Mouse (Mus musculus): ENCODE measurements around the gene Gpr68. TPM values are rescaled to one million over a fixed set of nuclear protein-coding genes. Genes with fewer than 3 reads are reported as not detected.

The Gpr68 gene
- 3.0 and 6.0 TPM in 2 replicates for polyA plus RNA-seq (2012; rRNA removed)

DNA sequence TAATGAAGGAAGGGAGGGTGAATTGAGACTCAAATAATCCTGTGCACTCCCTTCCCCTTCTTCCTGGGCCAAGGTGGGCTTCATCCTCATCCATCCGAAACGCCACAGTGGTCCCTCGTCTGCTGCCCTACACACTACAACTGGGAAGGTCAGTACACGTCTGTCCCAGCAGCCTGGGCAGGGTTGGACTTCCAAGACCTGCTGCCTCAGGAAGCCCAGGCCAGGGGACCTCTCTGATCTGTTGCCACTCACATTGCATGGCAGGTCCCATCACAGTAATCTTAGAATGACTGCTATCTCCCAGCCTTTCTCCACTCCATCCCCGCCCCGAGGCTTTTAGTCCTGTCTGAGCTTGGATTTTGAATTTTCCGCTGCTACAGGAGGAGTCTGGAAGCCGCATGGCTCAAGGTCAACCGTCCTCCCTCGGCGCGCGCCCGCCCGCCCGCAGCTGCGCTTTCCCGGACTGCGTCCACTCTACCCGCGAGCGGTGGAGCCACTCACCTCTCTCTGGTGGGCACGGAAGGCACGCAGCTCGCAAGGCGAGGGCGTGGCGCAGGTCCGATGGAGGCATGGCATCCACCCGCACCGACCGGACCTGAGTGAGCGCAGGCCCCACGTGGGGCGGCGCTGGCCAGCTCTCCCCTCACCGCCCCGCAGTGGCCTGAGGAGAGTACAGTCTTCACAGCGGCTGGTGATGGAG lies at the start of gene Gpr68:
Gene Gpr68 (minus strand): TSS at position 601 of the 700 bp plus-strand sequence.
- peaks cover 7% of the 10 kb centered on the region for H3K36me3 ChIP-seq (ENCODE audit: control insufficient read depth, insufficient read depth, low read length)
- H3K4me3 ChIP-seq (ENCODE audit: low read depth, low read length), result peak within 1 kb of the TSS; percentile 60
- TF ChIP-seq POLR2A (IDR thresholded peaks at IDR 0.05; ENCODE audit: low read depth, low read length) (no peak), CTCF (IDR thresholded peaks at IDR 0.05; ENCODE audit: extremely low read depth, insufficient read length, insufficient replicate concordance, low read depth, low read length) (no peak)
- no peak within 1 kb of the TSS for H3K27ac ChIP-seq (ENCODE audit: insufficient read depth, low read depth, low read length)
- H3K27me3 ChIP-seq (ENCODE audit: control insufficient read depth, insufficient read depth, low read length), result peaks cover 7% of the 10 kb centered on the region
- WGBS, result 6% methylated on average over 39 of the region's 39 CpGs
- peaks cover 20% of the 10 kb centered on the region for H3K4me1 ChIP-seq (ENCODE audit: control insufficient read depth, insufficient read depth, insufficient read length, low read length)

DNA sequence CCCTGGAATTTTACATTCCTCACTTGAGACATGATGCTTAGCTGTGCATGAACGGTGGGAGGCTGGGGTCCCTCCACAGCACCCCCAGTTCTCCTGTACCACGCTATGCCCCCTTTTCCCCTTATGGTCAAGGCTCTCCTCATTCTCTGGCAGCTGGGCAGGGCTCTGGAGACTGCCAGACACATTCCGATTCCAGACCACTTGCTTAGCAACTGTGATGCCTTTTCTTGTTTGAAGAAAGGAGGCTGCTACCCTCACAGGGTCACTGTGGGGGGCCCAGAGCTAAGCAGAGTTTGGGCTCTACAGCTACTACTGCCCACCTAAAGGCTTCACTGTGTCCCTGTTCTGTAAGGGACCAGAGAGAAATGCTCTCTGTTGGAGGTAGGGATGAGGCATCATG lies 49.3 kb upstream of the Gpr68 start:
- H3K4me3 ChIP-seq (ENCODE audit: low read depth, low read length), result no peak overlapping the region
- no peaks in the 10 kb centered on the region for H3K27me3 ChIP-seq (ENCODE audit: control insufficient read depth, insufficient read depth, low read length)
- TF ChIP-seq POLR2A (IDR thresholded peaks at IDR 0.05; ENCODE audit: low read depth, low read length) (no peak), CTCF (IDR thresholded peaks at IDR 0.05; ENCODE audit: extremely low read depth, insufficient read length, insufficient replicate concordance, low read depth, low read length) (no peak)
- no peak overlapping the region for H3K27ac ChIP-seq (ENCODE audit: insufficient read depth, low read depth, low read length)
- 90% methylated on average over 3 of the region's 3 CpGs for WGBS
- peaks cover 4% of the 10 kb centered on the region; the same call in 1 of the 2 replicates for H3K4me1 ChIP-seq (ENCODE audit: control insufficient read depth, insufficient read depth, insufficient read length, low read length)
- H3K36me3 ChIP-seq (ENCODE audit: control insufficient read depth, insufficient read depth, low read length), result peaks cover 28% of the 10 kb centered on the region

GRCm38 (mm10) chr12:100956825-100957224 lies 48.8 kb upstream of the Gpr68 start:
- peaks cover 31% of the 10 kb centered on the region for H3K36me3 ChIP-seq (ENCODE audit: control insufficient read depth, insufficient read depth, low read length)
- H3K4me3 ChIP-seq (ENCODE audit: low read depth, low read length), result no peak overlapping the region
- H3K4me1 ChIP-seq (ENCODE audit: control insufficient read depth, insufficient read depth, insufficient read length, low read length), result peaks cover 4% of the 10 kb centered on the region; the same call in 1 of the 2 replicates
- 85% methylated on average over 4 of the region's 4 CpGs for WGBS
- TF ChIP-seq POLR2A (IDR thresholded peaks at IDR 0.05; ENCODE audit: low read depth, low read length) (no peak), CTCF (IDR thresholded peaks at IDR 0.05; ENCODE audit: extremely low read depth, insufficient read length, insufficient replicate concordance, low read depth, low read length) (no peak)
- H3K27me3 ChIP-seq (ENCODE audit: control insufficient read depth, insufficient read depth, low read length), result no peaks in the 10 kb centered on the region
- no peak overlapping the region for H3K27ac ChIP-seq (ENCODE audit: insufficient read depth, low read depth, low read length)

- no peak overlapping the region for H3K4me3 ChIP-seq (ENCODE audit: low read depth, low read length)
- H3K27me3 ChIP-seq (ENCODE audit: control insufficient read depth, insufficient read depth, low read length), result no peaks in the 10 kb centered on the region
- TF ChIP-seq CTCF (IDR thresholded peaks at IDR 0.05; ENCODE audit: extremely low read depth, insufficient read length, insufficient replicate concordance, low read depth, low read length) (no peak), POLR2A (IDR thresholded peaks at IDR 0.05; ENCODE audit: low read depth, low read length) (no peak)
- H3K36me3 ChIP-seq (ENCODE audit: control insufficient read depth, insufficient read depth, low read length), result peaks cover 36% of the 10 kb centered on the region
- peaks cover 4% of the 10 kb centered on the region; the same call in 1 of the 2 replicates for H3K4me1 ChIP-seq (ENCODE audit: control insufficient read depth, insufficient read depth, insufficient read length, low read length)
- WGBS, result 93% methylated on average over 2 of the region's 2 CpGs
- no peak overlapping the region for H3K27ac ChIP-seq (ENCODE audit: insufficient read depth, low read depth, low read length)
Measured at GRCm38 (mm10) chr12:100956028-100956427, 48.0 kb upstream of the Gpr68 start.

GRCm38 (mm10) chr12:100953926-100954325 lies 45.9 kb upstream of the Gpr68 start:
- WGBS, result 74% methylated on average over 8 of the region's 8 CpGs
- Histone ChIP-seq H3K36me3 (ENCODE audit: control insufficient read depth, insufficient read depth, low read length) (peaks cover 38% of the 10 kb centered on the region), H3K27me3 (ENCODE audit: control insufficient read depth, insufficient read depth, low read length) (no peaks in the 10 kb centered on the region), H3K4me3 (ENCODE audit: low read depth, low read length) (no peak overlapping the region), H3K27ac (ENCODE audit: insufficient read depth, low read depth, low read length) (no peak overlapping the region), H3K4me1 (ENCODE audit: control insufficient read depth, insufficient read depth, insufficient read length, low read length) (peaks cover 4% of the 10 kb centered on the region; the same call in 1 of the 2 replicates)
- TF ChIP-seq POLR2A (IDR thresholded peaks at IDR 0.05; ENCODE audit: low read depth, low read length) (no peak), CTCF (IDR thresholded peaks at IDR 0.05; ENCODE audit: extremely low read depth, insufficient read length, insufficient replicate concordance, low read depth, low read length) (no peak)

DNA sequence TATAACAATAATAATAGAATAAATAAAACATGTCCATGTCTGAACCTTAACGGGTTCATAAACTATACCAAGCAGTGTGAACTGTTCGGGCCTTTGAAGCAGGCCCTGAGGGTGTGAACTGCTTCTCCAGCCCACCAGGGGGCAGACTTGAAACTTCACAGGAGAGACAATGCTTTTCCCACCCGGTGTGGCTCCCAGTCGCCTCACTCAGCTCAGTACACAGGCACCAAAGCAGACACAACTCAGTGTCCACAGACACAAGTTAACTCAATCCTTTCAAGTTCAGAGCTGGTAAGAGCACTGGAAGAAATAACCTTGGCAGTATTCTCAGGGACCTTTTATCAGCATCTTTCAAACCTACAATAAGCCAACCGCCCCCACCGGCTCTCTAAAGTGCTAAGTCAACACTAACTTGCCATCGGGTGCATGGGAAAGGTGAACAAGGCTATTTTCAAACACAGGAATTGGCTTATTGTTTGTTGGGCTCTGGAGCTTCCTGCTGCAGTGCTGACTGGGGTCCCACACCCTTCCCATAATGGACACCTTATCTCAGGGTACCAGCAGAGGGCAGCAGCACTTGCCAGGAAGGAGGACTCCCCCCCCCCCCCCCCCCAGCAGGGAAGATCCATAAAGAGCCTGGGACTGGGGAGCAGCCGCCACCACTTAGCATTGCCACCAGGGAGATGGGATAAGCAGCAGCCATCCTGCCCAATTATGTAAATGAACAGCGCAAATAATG lies 44.4 kb upstream of the Gpr68 start:
- no peak for TF ChIP-seq POLR2A (IDR thresholded peaks at IDR 0.05; ENCODE audit: low read depth, low read length)
- TF ChIP-seq CTCF (IDR thresholded peaks at IDR 0.05; ENCODE audit: extremely low read depth, insufficient read length, insufficient replicate concordance, low read depth, low read length), result peak; percentile 79; the same call in 1 of the 2 replicates
- Histone ChIP-seq H3K27ac (ENCODE audit: insufficient read depth, low read depth, low read length) (no peak overlapping the region), H3K27me3 (ENCODE audit: control insufficient read depth, insufficient read depth, low read length) (no peaks in the 10 kb centered on the region), H3K4me1 (ENCODE audit: control insufficient read depth, insufficient read depth, insufficient read length, low read length) (no peaks in the 10 kb centered on the region), H3K36me3 (ENCODE audit: control insufficient read depth, insufficient read depth, low read length) (peaks cover 53% of the 10 kb centered on the region), H3K4me3 (ENCODE audit: low read depth, low read length) (no peak overlapping the region)
- 28% methylated on average over 9 of the region's 9 CpGs for WGBS

GRCm38 (mm10) chr12:100949146-100949545 lies 41.1 kb upstream of the Gpr68 start:
- Histone ChIP-seq H3K36me3 (ENCODE audit: control insufficient read depth, insufficient read depth, low read length) (peaks cover 74% of the 10 kb centered on the region), H3K27me3 (ENCODE audit: control insufficient read depth, insufficient read depth, low read length) (no peaks in the 10 kb centered on the region), H3K4me1 (ENCODE audit: control insufficient read depth, insufficient read depth, insufficient read length, low read length) (no peaks in the 10 kb centered on the region), H3K27ac (ENCODE audit: insufficient read depth, low read depth, low read length) (no peak overlapping the region), H3K4me3 (ENCODE audit: low read depth, low read length) (no peak overlapping the region)
- 86% methylated on average over 5 of the region's 5 CpGs for WGBS
- no peak for TF ChIP-seq POLR2A (IDR thresholded peaks at IDR 0.05; ENCODE audit: low read depth, low read length)
- TF ChIP-seq CTCF (IDR thresholded peaks at IDR 0.05; ENCODE audit: extremely low read depth, insufficient read length, insufficient replicate concordance, low read depth, low read length), result no peak
